Mouse (Mus musculus) embryonic facial prominence, embryonic 11.5 days (tissue): ENCODE data around the gene Slc7a5. TPM values are rescaled to one million over a fixed set of nuclear protein-coding genes. Genes with fewer than 3 reads are reported as not detected.

Experiments used
- ATAC-seq: fragments of 200-750 bp; cut with Nextera tagmentation; replicated peaks from 2 replicates; pipeline ENCODE4 v1.8.0; 2017; ENCODE audit warnings: low read depth; ENCODE audit not compliant: insufficient number of reproducible peaks, low FRiP score, low TSS enrichment
- DNase-seq: peaks from one replicate; pipeline ENCODE4 v3.0.0-alpha.2; 2015; ENCODE audit warnings: low spot score
- H3K27ac ChIP-seq: fragments of 300-500 bp; sonication (generic); replicated peaks from 2 replicates; pipeline ENCODE4 v1.5.1; 2014; ENCODE audit warnings: mild to moderate bottlenecking, low read depth, low read length, control low read depth
- H3K27me3 ChIP-seq: fragments of 300-500 bp; sonication (generic); 2 replicates; pipeline ENCODE4 v1.6.1; 2014; ENCODE audit warnings: mild to moderate bottlenecking, low read length, moderate library complexity, mixed read lengths; ENCODE audit not compliant: control insufficient read depth, insufficient read depth
- H3K36me3 ChIP-seq: fragments of 300-500 bp; sonication (generic); replicated peaks from 2 replicates; pipeline ENCODE4 v1.6.1; 2014; ENCODE audit warnings: low read depth, mild to moderate bottlenecking, low read length, moderate library complexity, mixed read lengths; ENCODE audit not compliant: control insufficient read depth, insufficient read depth
- H3K4me1 ChIP-seq: fragments of 300-500 bp; sonication (generic); 2 replicates; pipeline ENCODE4 v1.6.1; 2014; ENCODE audit warnings: low read length, mixed read lengths; ENCODE audit not compliant: control insufficient read depth, insufficient read depth
- H3K4me2 ChIP-seq: fragments of 300-500 bp; sonication (generic); 2 replicates; pipeline ENCODE4 v1.6.1; 2014; ENCODE audit warnings: low read depth, mild to moderate bottlenecking, control low read depth, low read length, moderate library complexity
- H3K4me3 ChIP-seq: fragments of 300-500 bp; sonication (generic); 2 replicates; pipeline ENCODE4 v1.5.1; 2014; ENCODE audit warnings: low read depth, low read length, control low read depth
- H3K9ac ChIP-seq: fragments of 300-500 bp; sonication (generic); replicated peaks from 2 replicates; pipeline ENCODE4 v1.6.1; 2014; ENCODE audit warnings: mild to moderate bottlenecking, control low read depth, low read length
- H3K9me3 ChIP-seq: fragments of 300-500 bp; sonication (generic); replicated peaks from 2 replicates; pipeline ENCODE4 v1.6.1; 2016; ENCODE audit warnings: mild to moderate bottlenecking, low read length, inconsistent platforms, mixed read lengths; ENCODE audit not compliant: control insufficient read depth
- WGBS: fragments of 180-500 bp; shearing (Covaris S2); extraction: QIAGEN DNeasy Blood & Tissue Kit; methylation state at CpG from one replicate; pipeline ENCODE4 v1.1.7; 2014; 5-methylcytosine and 5-hydroxymethylcytosine counted together
- polyA plus RNA-seq: library from polyadenylated mRNA; unstranded; fragments of >200 nt; fragmentation: Nextera tagmentation; extraction: Ambion mirVana; gene quantifications from 2 replicates; pipeline ENCODE4 v1.2.1, GENCODE M21; 2014

The Slc7a5 gene
- polyA plus RNA-seq, 1 experiment from 2014 or later, result 17.7 TPM

- WGBS, result 66% methylated on average over 9 of the region's 9 CpGs
- Histone ChIP-seq H3K4me1 (no peaks in the 10 kb centered on the region; the same call in 1 of the 2 replicates), H3K4me3 (no peak overlapping the region), H3K9me3 (no peaks in the 10 kb centered on the region), H3K27ac (no peak overlapping the region), H3K4me2 (no peak overlapping the region), H3K27me3 (no peaks in the 10 kb centered on the region), H3K36me3 (no peaks in the 10 kb centered on the region), H3K9ac (no peak overlapping the region)
- no peak for ATAC-seq
- peak; percentile 50 for DNase-seq
These were observed 33.5 kb downstream of the Slc7a5 start for GRCm38 (mm10) chr8:121874031-121874430.

DNA sequence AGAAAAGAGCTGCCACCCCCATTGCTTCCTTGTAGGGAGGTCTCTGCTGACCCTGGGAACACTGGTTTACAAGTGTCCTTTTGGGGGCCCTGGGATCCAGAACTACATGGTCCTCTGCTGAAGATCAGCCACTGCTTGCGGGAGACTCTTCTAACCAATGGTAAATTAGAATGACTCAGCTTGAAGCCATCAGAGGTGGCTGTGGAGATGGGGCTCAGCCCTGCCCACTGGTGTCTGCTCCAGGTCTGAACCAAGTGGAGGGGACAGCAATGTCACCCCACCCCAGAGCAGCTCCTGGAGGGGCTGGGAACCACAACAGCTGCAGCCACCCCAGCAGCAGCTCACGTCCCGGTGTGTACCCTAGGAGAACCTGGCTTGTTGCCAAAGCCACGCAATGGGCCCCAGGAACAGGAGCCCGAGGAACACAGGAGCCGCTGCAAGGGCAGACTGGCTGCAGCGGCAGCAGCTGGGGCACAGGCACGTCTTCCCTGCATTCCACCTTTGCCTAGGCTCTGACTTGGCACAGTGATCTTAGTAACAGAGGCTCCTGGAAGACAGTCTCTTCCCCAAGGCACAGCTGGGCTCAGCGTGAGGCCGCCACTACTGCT is 35.6 kb downstream of the Slc7a5 start:
- WGBS, result 37% methylated on average over 10 of the region's 10 CpGs
- Histone ChIP-seq H3K4me1 (no peaks in the 10 kb centered on the region; the same call in 1 of the 2 replicates), H3K4me2 (no peak overlapping the region), H3K27me3 (no peaks in the 10 kb centered on the region), H3K9ac (no peak overlapping the region), H3K9me3 (no peaks in the 10 kb centered on the region), H3K27ac (no peak overlapping the region), H3K4me3 (no peak overlapping the region), H3K36me3 (no peaks in the 10 kb centered on the region)
- ATAC-seq (no peak), DNase-seq (no peak)

GRCm38 (mm10) chr8:121870190-121870589 is 37.3 kb downstream of the Slc7a5 start:
- ATAC-seq (no peak), DNase-seq (no peak)
- Histone ChIP-seq H3K9me3 (no peaks in the 10 kb centered on the region), H3K9ac (no peak overlapping the region), H3K4me1 (no peaks in the 10 kb centered on the region; the same call in 1 of the 2 replicates), H3K4me3 (no peak overlapping the region), H3K27ac (no peak overlapping the region), H3K36me3 (no peaks in the 10 kb centered on the region), H3K27me3 (no peaks in the 10 kb centered on the region), H3K4me2 (no peak overlapping the region)
- 81% methylated on average over 2 of the region's 2 CpGs for WGBS

DNA sequence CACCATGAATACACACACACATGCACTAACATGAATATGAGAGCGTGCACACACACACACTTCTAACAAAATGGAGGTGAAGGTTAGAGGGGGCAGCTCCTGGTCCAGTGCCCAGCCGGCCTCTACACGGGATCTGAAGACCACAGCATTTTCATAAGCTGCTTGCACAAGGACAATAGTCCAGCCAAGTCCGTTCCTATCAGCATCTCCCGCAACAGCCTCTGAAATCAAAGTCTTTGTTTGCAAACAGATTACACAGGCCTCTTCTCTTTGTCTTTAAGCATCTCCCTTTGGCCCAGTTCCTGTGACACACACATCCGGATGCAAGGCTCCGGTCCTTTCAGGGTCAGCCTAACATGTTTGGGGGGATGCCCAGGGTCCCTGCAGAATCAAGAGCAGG is 38.6 kb downstream of the Slc7a5 start:
- Histone ChIP-seq H3K9me3 (no peaks in the 10 kb centered on the region), H3K4me1 (no peaks in the 10 kb centered on the region; the same call in 1 of the 2 replicates), H3K9ac (no peak overlapping the region), H3K27me3 (no peaks in the 10 kb centered on the region), H3K27ac (no peak overlapping the region), H3K4me3 (no peak overlapping the region), H3K4me2 (no peak overlapping the region), H3K36me3 (no peaks in the 10 kb centered on the region)
- ATAC-seq (no peak), DNase-seq (no peak)
- WGBS, result 88% methylated on average over 7 of the region's 7 CpGs

DNA sequence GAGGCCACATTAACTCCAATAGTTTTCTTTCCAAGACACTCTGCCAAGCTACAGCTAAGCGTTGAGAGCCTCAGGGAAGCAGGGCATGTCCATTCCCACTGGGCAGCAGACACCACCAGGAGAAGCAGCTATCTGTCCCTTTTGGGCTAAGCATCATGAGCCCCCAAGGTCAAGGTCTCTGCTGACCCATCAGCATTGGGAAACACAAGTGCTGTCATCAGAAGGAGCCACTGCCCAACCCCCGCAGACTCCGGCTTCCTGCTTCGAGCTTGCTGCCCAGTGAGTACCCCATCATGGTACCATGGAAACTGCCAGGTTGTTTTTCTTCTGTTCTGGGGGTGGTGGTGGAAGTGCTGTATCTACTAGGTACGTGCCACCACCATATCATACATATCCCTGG is 39.3 kb downstream of the Slc7a5 start:
- H3K27me3 ChIP-seq, result no peaks in the 10 kb centered on the region
- WGBS, result 87% methylated on average over 5 of the region's 5 CpGs
- H3K9ac ChIP-seq, result no peak overlapping the region
- no peak overlapping the region for H3K4me3 ChIP-seq
- DNase-seq, result no peak
- no peak overlapping the region for H3K27ac ChIP-seq
- H3K9me3 ChIP-seq, result no peaks in the 10 kb centered on the region
- H3K4me2 ChIP-seq, result no peak overlapping the region
- no peaks in the 10 kb centered on the region for H3K36me3 ChIP-seq
- H3K4me1 ChIP-seq, result no peaks in the 10 kb centered on the region; the same call in 1 of the 2 replicates
- ATAC-seq, result no peak

- H3K9me3 ChIP-seq, result no peaks in the 10 kb centered on the region
- WGBS, result 56% methylated on average over 8 of the region's 8 CpGs
- ATAC-seq (no peak), DNase-seq (peak; percentile 57)
- H3K9ac ChIP-seq, result no peak overlapping the region
- no peaks in the 10 kb centered on the region for H3K36me3 ChIP-seq
- no peaks in the 10 kb centered on the region for H3K27me3 ChIP-seq
- H3K4me1 ChIP-seq, result no peaks in the 10 kb centered on the region
- H3K27ac ChIP-seq, result no peak overlapping the region
- H3K4me2 ChIP-seq, result no peak overlapping the region
- H3K4me3 ChIP-seq, result no peak overlapping the region
These were observed 42.1 kb downstream of the Slc7a5 start for GRCm38 (mm10) chr8:121865356-121865755.

DNA sequence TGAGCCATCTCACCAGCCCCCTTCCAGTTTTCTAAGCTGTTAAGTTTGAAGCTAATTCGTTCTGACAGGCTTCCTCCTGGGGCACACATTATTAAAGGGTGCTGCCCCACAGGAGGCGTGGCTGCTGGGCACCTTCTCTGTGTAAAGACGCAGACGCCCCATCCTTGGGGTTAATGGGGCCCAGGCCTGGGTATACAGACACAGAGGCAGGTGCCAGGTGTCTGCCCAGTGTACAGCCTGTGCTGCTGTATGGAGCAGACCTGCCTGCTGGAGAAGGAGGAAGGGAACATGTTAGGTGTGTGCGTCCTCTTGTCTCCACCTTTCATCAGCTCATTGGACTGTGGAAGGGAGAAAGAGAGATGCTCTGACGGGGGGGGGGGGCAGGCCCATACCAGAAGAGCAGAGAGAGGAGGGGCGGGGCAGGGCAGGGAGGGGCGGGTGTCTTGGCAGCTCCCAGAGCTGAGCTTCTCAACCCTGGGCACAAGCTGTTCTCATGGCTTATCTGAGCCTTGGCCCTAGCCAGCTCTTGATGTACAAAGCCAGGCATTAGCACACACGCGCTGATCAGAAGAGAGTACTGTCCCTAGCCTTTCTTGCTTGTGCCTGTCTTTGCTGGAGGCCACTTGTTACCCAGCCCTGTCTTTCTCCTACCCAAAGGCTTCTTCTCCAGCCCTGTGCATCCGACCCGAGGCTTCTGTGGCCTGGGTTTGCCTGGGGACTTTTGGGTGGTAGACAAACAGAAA is 45.5 kb downstream of the Slc7a5 start:
- Histone ChIP-seq H3K27ac (no peak overlapping the region), H3K9me3 (no peaks in the 10 kb centered on the region), H3K9ac (no peak overlapping the region), H3K27me3 (no peaks in the 10 kb centered on the region), H3K4me3 (no peak overlapping the region), H3K4me2 (no peak overlapping the region), H3K4me1 (no peaks in the 10 kb centered on the region), H3K36me3 (no peaks in the 10 kb centered on the region)
- DNase-seq (no peak), ATAC-seq (peak; percentile 64; the same call in 1 of the 2 replicates)
- 69% methylated on average over 11 of the region's 12 CpGs for WGBS

- H3K27me3 ChIP-seq, result no peaks in the 10 kb centered on the region
- H3K9me3 ChIP-seq, result no peaks in the 10 kb centered on the region
- no peak overlapping the region for H3K4me3 ChIP-seq
- H3K27ac ChIP-seq, result no peak overlapping the region
- no peak for ATAC-seq
- DNase-seq, result peak; percentile 26
- no peak overlapping the region for H3K9ac ChIP-seq
- no peaks in the 10 kb centered on the region for H3K4me1 ChIP-seq
- no peaks in the 10 kb centered on the region for H3K36me3 ChIP-seq
- no peak overlapping the region for H3K4me2 ChIP-seq
- 46% methylated on average over 6 of the region's 6 CpGs for WGBS
These were observed 46.2 kb downstream of the Slc7a5 start for GRCm38 (mm10) chr8:121861276-121861675.
